Mouse (Mus musculus) T-cell, adult 2 months (primary cell): ENCODE data around the gene Ncor1.
"Not testable (repeated sequence)": the region's sequence is repeated elsewhere in the genome, so short reads cannot be mapped to it uniquely, and the experiment has no call there.

ENCODE experiments used
- DNase-seq: peaks from one replicate; pipeline ENCODE4 v3.0.0; 2022; ENCODE audit warnings: low spot score

The Ncor1 gene

DNA sequence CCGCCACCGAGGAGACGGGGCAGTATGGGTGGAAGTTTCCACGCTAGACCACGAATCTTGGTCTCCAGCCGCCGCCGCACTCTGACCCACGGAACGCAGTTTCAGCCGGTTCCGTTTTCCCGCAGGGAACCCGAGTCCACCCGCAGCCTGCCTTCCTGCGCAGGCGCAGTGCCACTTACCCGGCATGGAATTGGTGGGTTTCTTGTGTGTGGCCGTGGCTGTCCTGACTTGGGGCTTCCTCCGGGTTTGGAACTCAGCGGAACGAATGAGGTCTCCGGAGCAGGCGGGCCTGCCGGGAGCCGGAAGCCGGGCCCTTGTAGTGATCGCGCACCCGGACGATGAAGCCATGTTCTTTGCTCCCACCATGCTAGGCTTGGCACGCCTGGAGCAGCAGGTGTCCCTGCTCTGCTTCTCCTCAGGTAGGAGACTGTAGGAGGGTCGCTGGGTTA is at the start of gene Ncor1, which contains the start of gene Pigl:
Ncor1 (minus strand) TSS at position 266 of the 449 bp plus-strand sequence.
Pigl (plus strand) TSS at position 185 of the 449 bp plus-strand sequence.
- DNase-seq = peak; percentile 75

GRCm38 (mm10) chr11:62507683-62508082 is 49.3 kb upstream of the Ncor1 start:
- peak; percentile 79 for DNase-seq

DNA sequence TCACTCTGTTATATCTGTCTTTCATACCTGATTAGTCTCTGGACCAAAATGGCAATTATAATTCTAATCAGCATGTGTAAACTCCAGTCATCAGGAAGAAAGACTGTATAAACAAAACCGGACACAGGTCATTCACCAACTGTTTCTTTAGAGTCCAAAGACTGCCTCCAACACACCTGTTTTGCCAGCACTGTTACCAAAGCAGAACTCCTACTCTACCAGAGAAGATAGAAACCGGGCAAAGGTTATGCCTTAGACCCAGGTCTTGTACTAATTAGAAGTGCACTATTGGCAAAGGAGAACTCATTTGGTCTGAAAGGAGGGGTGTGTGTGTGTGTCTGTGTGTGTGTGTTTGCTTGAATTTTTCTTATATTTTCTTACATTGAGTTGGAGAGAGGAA is 42.2 kb upstream of the Ncor1 start:
- DNase-seq = no peak

DNA sequence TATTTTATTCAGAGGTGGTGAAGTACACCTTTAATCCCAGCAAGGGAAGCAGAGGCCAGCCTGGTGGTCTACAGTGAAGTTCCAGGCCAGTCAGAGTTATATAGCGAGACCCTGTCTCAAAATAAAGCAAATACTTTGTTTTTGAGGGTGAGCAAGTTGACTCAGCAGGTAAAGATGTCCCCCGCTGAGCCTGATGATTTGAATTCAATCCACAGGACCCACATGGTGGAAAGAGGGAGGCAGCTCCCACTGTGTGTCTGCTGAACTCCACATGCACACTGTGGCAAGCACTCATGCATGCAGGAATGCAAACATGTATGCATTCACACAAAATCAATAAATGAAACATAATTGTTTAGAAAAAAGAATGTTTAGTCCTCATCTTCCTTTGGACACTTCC is 40.5 kb upstream of the Ncor1 start:
- DNase-seq = no peak

- no peak for DNase-seq
Measured at GRCm38 (mm10) chr11:62497181-62497580, 38.8 kb upstream of the Ncor1 start.

GRCm38 (mm10) chr11:62496151-62496715 is 37.9 kb upstream of the Ncor1 start:
- DNase-seq = peak; percentile 47

GRCm38 (mm10) chr11:62495276-62495801 is 37.0 kb upstream of the Ncor1 start:
- DNase-seq = no peak

DNA sequence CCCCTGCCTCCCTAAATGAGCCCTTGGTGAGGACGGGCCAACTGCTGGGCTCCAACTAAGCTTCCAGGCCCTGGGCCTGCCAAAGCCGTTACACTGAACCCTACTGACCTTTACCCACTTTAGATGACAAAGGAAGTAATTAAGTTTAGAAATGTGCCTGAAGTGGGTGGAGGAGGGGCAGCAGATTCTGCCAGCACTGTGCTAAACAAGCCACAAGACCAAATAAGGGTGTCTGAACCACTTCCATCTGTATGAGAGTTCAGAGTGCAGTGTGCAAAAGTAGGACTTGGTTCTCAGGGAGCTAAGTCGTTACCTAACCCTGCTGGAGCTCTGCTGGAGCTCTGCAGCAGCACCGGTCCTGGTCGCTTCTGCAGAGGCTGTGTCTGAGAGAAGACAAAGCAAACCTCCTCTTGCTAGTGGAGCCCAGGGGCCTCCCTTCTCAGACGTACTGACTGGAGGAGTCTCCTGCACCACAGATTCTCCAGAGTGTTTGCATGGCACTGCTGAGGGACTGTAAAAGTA is 36.5 kb upstream of the Ncor1 start:
- peak; percentile 72 for DNase-seq

GRCm38 (mm10) chr11:62493701-62494100 is 35.4 kb upstream of the Ncor1 start:
- DNase-seq = no peak

DNA sequence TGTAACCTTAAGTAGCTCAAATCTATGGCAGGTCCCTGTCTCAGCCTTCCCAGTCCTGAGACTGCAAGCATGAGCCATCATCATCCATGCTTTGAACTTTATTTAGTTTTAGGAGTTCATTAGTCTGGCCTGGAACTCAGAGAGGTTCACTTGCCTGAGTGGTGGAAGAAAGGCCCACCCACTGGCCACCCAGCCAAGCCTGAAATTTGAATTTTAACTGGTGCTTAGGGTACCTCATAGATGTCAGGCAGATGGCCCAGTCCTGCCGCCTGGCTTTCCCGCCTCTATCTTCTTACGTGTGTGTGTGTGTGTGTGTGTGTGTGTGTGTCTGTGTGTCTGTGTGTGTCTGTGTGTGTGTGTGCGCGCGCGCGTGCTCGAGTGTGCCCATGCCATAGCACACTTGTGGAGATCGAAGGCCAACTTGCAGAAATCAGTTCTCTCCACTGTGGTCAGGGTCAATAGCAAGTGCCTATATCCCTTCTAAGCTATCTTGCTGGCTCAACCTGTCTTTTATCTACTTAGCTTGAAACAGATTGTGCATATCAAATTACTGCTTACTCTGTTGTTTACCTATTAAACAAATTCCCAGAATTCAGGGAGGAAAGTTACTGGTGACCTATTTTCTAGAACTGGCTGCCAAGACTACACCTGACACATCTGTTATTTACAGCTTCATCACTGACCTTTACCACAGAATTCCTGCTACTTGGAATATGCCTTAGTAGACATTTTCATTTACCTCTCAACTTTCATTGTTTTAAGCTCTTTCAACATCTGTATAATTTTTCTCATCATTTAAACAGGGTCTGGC is 29.4 kb upstream of the Ncor1 start:
- DNase-seq = no peak

GRCm38 (mm10) chr11:62486949-62487348 is 28.6 kb upstream of the Ncor1 start:
- no peak for DNase-seq

GRCm38 (mm10) chr11:62479581-62479980 is 21.2 kb upstream of the Ncor1 start:
- no peak for DNase-seq

DNA sequence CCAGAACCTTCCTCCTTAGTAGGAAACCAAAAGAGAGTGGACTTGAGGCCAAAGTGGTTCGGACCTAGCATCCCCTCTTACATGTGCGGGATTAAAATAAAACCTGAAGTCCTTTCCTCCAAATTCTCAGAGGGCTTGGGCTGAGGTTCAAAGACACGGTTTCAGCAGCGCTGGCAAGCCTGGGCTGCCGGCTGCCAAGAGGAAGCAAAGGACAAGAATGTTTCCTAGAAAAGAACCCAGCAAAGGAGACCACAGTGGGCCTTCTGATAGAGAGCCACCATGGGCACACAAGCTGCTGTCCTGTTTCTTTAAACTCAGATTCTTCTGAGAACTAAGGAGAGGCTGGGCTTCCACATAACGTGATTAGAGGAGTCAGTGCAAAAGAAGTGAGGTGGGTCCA is 20.6 kb upstream of the Ncor1 start:
- DNase-seq = no peak

DNA sequence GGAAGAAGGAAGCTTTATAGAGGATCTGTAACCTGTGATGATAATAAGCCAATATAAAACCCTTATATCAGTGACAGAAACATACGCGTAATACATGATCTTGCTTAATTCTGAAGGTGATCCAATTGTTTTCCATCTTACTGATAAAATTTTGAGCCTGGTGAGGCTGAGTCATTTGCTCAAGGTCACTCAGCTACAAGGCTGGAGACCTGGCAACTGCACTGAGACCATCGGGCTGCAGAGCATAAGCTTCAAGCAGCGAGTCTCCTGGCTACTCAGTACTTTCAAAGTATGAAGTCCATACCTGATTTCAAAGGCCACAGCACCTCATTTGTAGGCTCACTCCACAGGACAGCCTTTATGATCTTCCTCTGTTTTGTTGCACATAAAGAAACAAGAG is 17.8 kb upstream of the Ncor1 start:
- no peak for DNase-seq

- no peak for DNase-seq
Measured at GRCm38 (mm10) chr11:62473516-62473915, 15.2 kb upstream of the Ncor1 start.

GRCm38 (mm10) chr11:62470451-62470850 is 12.1 kb upstream of the Ncor1 start:
- DNase-seq = no peak

GRCm38 (mm10) chr11:62467289-62467688 is 8.9 kb upstream of the Ncor1 start:
- DNase-seq = not testable (repeated sequence)

DNA sequence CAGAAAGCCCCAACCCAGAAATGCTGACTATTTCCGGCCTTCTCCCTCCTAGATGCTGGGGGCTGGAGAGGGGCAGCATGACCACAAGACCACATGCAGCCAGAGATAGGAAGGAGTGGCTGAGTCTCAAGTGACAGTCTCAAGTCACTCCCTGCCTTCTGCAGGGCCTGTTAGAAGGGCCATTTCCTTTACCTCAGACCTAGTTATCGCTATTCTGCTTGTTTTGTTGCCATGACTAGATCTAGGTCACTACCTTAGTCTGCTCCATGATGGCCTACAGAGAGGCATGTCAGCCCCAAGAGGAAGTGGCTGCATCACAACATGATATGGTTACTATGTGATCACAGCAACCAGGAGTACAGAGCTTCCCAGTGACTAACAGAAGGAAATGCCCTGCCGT is 8.2 kb upstream of the Ncor1 start:
- DNase-seq = peak; percentile 71

GRCm38 (mm10) chr11:62465849-62466248 is 7.5 kb upstream of the Ncor1 start:
- DNase-seq = no peak

GRCm38 (mm10) chr11:62464696-62465095 is 6.4 kb upstream of the Ncor1 start:
- DNase-seq = no peak

- DNase-seq = no peak
Measured at GRCm38 (mm10) chr11:62463225-62463915, 5.0 kb upstream of the Ncor1 start.

- not testable (repeated sequence) for DNase-seq
Measured at GRCm38 (mm10) chr11:62462529-62462928, 4.2 kb upstream of the Ncor1 start.
